Mouse (Mus musculus): ENCODE data around the gene Bbs4.

Bbs4 gene

DNA sequence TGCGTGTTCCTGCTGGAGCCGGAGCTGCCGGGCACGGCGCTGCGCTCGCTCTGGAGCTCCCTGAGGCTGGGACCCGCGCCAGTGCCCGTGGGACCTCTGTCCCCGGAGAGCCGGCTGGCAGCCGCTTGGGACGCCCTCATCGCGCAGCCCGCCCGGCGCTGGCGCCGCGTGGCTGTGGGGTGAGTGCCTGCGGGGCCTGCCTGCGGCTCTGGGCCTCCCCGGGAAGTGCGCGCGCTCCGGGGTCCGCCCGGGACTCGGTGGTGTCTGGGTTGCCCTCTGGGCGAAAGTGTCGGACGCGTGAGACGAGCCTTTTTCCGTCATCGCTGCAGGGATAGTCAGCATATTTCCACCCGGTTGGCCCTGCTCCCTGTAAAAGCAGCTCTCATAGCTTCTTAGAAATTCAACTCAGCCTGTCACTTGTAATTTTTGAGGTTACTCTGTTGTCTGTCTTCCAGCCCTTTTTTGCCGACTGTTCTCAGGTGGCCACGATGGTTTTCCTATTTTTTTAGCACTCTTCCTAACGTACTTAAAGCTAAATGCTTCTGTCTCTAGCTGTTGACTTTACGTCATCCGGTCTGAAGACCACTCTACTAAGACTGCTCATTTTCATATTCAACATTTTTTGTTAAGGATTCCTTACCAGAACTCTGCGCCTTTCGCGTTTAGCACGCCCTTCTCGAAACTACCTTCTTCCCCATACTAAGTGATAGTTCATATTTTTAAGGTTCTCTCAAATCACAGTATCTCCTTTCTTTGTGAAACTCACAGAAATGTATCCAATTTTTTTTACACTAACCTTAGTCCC, 61.4 kb downstream of the Bbs4 start:
- DNase-seq (ENCODE audit: low read depth, low spot score): peak; percentile 82

DNA sequence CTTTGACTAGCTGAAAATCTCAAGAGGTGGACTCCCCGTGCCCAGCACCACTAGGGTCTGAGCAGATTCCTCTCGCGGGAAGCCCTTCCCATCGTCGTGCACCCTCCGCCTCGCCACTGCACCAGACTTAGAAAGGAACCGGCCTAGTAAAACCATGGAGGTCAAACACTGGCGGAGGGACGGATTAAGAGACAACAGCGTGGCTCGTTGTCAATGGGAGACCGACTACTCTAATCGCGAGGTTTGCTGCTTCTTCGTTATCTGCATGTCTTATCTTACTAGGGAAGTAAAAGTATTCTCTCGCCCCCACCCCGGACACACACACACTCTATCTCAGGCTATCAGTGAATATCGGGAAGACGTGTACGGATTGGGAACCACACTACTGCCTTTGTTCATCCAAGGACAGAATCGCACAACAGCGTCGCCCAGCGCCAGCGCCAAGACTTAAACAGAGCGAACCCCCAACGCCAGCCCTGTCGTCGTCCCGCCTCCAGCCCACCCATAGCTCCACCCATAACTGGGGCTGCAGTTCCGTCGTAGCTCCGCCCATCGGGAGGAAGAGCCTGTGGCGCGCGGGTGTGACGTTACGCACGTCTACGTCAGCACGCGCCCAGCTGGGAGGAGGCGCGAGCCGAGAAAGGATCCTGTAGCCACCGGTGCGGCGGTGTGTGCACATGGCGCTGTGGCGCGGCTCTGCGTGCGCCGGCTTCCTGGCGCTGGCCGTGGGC, 62.2 kb downstream of the Bbs4 start, which contains the start of gene Adpgk:
Gene Adpgk (plus strand): TSS at position 602 of the 731 bp plus-strand sequence.
- DNase-seq (ENCODE audit: low read depth, low spot score): peak; percentile 99

DNA sequence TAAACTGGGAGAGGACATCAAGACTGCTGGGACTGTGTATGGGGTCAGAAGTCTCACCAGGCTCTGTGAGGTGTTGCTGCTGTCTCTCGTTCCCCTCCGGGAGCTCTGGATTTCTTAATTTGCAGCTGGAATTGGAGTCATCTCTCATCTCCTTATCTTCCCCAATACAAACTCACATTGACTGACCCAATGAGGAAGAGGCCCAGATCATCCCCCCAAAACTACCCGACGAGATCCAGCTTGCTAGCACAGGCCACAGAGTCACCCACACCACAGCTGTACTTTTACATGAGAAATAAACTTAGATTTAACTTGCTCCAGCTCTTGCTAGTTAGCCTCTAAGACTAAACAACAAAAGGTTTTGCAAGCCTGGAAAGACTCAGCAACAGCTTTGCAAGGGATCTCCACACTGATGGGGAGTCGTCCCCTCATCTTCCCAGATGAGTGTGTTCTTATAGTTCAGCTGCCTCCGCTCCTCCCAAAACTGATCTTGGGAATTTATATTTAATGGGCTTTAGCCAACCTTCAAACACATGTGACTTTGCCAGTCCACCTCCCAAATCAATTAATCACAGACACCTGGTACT, 63.7 kb downstream of the Bbs4 start:
- DNase-seq (ENCODE audit: low read depth, low spot score): no peak

DNA sequence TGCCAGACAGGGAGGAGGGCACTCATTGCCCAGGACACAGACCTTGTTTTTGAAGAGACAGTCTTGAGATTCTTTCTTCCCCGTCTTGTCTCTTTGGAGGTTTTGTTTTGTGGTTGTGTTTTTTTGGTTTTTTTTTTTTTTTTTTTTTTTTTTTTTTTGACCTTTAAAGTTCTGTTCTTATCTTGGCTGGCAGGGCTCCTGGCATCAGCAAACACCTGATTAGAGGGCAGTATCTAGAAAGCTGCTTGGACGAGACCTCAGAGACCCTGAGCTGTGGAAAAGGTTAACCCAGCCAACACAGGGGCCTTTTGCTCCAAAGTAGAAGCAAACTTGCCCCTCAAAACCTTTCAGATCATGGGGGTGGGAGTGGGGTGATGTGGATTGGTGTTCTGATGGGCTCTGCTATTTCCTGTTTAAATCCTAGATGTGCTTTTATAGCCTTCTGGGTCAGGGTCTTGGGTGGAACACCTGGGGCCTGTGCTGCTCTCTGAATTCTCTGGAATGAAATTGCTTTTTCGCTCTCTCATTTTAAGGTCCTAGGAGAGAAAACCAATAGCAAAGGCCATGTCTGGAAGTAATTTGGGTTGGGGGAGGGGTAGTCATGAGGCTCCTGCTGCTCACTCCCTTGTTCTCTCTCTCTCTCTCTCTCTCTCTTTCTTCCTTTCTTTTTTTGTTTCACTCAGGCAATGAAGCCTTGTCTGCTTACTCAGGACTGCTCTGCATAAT, 64.5 kb downstream of the Bbs4 start:
- DNase-seq (ENCODE audit: low read depth, low spot score): no peak

DNA sequence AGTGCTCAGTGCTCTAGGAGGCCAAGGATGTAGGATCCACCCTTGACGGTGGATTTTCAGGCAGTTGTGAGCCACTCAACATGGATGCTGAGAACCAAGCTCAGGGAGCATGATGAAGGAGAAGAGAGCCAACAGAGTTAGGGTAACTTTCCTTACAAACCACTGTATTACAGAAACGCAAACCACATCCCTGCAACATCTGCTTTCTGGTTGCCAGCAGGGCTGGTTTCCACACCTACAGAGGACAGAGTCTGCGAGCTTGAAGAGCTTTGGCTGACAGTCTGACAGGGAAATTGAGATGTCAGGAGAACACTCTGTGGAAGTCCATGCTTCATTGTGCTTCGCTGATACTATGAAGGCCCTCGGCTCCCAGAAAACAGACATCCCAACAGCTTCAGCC, 65.2 kb downstream of the Bbs4 start:
- DNase-seq (ENCODE audit: low read depth, low spot score): no peak

DNA sequence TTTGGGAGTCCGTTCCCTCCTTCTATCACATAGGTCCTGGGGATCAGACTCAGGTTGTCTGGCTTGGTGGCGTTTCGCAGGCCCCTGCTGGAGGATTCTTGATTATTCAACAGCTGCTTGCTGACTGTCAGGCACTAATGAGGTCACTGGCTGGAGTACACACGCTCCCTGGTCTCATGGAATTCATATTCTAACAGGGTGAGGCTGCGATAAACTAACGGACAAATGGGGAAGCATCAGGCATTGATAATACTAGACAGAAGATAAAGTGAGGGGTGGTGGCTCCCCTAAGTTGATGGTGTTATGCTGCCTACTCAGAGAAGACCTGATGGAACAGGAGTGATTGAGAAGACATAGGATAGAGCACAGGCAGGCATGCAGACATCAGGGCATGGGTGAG, 67.7 kb downstream of the Bbs4 start:
- DNase-seq (ENCODE audit: low read depth, low spot score): no peak

DNA sequence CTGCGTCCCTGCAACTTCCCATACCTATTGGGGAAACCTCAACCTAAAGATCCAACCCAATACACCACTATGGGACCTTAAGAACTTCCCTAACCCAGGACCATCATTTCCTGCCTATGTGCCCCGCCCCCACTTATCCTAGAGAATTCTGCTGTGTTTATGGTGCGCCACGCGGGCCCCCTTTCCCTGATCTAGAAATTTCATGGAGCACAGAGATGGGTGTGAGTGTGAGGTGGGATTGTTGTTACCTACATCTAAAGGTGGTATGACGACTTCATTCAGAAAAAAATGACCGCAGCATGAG, 70.7 kb downstream of the Bbs4 start:
- DNase-seq (ENCODE audit: low read depth, low spot score): no peak

DNA sequence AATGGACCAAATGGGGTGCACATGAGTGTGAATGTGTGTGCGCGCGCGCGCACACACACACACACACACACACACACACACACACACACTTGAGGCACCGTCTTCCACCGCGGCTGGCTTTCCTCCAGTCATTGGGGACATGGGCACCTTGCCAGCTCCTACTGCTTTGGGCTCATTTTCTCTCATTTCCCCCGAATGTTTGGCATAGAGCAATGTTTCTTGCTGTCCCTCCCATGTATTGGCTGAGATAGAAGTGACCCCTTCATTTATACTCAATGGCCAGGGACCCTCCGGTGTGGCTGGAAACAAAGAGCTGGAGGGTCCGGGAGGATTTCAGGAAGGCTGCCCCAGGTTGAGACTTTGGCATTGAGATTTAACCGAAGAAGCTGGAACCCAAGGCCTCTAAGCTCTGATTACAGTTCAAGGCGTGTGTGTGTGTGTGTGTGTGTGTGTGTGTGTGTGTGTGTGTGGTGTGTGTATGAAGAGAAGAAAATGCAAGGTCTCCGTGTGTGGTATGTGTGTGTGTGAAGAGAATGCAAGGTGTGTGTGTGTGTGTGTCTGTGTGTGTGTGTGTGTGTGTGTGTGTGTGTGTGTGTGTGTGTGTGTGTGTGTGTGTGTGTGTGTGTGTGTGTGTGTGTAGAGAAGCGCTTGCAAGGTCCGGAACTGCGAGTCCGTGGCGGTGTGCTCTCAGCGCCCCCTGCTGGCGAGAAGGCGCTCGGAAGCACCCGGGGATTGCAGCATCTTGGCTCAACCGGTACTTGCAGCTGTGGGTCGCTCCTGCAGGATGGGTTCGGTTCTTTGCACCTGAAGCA, 71.2 kb downstream of the Bbs4 start:
- peak; percentile 75 for DNase-seq (ENCODE audit: low read depth, low spot score)

DNA sequence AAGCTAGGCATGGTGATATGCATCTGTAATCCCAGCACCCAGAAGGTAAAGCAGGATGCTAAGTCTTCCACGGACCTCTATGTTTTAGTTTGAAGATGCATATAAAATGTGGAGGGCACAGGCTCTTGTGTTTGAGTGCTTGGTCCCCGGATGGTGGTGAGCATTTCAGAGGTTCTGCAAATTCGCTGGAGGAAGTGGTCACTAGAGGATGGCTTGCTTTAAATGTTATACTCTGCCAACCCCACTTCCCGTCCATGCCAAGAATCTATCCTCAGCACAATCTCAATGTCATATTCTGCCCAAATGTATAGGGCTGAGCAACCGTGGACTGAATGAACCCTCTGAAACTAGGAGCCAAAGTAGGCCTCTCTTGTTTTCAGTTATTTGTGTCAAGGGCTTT, 72.4 kb downstream of the Bbs4 start:
- DNase-seq (ENCODE audit: low read depth, low spot score): no peak

DNA sequence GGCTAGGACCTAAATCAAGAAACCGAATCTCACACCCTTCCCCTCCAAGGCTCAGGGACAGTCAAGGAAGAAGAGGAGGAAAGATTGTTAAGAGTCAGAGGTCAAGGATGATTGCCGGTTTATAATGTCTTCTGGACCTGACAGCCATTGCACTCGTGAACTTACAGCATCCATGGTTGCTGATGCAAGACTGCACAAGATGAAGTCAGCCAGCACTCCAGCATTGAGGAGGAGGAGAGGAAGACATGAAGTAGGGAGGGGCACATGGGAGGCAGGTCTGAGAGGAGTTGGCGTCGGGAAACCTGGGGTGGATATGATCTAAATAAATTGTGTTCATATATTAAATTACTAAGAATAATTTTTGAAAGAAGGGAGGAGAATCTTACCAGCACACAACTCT, 74.6 kb downstream of the Bbs4 start:
- no peak for DNase-seq (ENCODE audit: low read depth, low spot score)

DNA sequence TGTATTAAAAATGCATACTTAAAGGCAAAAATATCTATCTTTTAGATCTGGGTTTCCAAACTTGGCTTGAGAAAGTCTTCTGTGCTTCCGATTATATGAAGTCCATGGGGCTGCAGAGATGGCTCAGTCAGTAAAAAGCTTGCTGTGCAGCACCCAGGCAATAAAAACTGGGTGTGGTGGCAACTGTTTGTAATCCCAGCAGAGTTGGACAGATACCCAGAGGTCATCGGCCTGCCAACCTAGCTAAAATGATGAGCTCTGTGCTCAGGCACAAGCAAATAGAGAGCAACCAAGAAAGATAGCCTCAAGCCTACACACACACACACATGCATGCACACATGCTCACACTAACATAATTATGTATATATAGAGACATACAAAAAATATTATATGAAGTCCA, 75.1 kb downstream of the Bbs4 start:
- no peak for DNase-seq (ENCODE audit: low read depth, low spot score)

DNA sequence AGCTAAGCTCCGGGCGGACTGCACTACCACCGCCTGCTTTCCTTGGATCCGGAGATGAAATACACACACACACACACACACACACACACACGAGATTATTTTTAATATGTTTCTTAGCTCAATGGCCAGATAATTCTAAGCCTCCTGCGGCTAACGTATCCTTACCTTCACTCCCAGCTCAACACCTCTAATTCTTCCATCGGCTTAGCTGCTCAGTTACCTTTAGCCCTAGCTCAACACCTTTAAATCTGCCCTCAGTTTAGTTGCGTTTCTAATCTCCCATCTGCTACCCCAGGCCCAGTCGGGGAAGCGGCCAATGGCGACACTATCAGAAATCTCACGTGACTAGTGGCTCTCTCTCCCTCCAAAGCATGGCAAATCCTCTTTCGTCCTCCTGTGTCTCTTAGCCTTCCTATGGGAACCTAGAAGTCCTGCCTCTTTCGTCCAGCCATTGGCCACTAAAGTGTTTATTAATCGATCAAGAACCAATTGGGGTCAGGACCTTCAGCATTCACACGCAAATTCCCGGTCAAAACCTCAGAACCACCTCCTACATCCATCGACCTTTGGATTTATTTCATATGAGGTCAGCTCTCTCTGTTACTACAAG, 78.4 kb downstream of the Bbs4 start:
- no peak for DNase-seq (ENCODE audit: low read depth, low spot score)

DNA sequence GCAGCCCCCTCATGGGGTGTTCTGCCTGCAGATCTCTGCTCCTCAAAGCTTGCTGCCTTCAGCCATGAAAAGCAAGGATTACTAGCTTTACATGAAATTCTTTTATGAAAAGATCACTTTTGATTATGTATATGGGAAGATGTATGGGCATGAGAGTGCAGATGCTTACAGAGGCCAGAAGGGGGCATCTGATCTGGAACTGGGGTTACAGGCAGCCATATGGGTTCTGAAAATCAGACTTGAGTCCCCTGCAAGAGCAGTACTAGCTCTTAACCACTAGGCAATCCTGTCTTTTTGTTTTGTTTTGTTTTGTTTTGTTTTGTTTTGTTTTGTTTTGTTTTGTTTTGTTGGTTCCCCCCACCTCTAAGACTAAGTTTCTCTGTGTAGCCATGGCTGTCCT, 80.1 kb downstream of the Bbs4 start:
- peak; percentile 39 for DNase-seq (ENCODE audit: low read depth, low spot score)
